8 mouse cellular contexts compared by ENCODE assay signal in the genomic region with DNA sequence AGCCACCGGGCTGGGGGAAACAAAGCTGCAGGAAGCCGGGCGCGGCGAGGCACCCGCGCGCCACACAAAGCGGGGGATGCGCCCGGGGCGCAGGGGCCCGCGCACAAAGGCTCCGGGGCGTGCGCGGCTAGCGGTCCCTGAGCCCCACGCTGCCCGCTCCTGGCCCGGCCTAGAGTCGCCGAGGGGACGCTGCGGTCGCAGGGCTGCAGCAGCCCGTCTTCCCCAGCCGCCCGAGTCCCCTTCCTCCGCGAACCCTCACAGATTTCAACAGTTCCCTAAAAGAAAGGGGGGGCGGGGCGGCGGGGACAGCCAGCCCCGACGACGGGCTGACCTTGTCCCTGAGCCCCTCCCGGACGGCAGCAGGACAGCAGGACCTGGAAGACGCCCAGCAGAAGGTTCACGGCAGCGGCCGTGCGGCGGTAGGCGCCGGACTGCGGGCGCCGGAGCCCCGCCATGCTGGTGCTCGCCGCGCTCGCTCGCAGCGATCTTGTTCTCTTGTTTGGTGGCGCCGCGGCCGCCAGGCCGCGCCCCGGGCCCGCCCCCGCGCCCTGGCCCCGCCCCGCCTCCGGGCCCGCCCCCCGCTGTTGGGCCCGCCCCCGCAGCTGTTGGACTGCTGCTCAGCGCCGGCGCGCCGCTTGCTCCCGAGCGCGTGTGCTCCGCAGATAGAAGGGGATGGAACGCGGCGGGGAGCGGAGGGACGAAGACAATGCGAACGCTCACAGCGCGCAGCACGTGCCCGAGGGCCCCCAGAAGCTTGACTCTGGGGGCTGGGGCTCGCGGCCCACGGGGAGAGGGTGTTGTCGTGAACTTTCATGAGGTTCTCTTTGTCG. TPM values are rescaled to one million over a fixed set of nuclear protein-coding genes. Genes with fewer than 3 reads are reported as not detected.
DNase-seq lines count a peak whose midpoint lies in the region; ATAC-seq and TF ChIP-seq lines count a peak whose summit lies in the region.

A gene (minus strand): TSS at position 530 of the 830 bp plus-strand sequence.

- H3K4me3 ChIP-seq in hindbrain, embryonic 11.5 days (ENCODE audit: low read depth, low read length), result peak within 1 kb of the TSS; percentile 96

- WGBS in hindbrain, embryonic 11.5 days, result under 1% methylated on average over 94 of the region's 100 CpGs

- peak; percentile 88 for ATAC-seq in Patski
- ATAC-seq in hindbrain, embryonic 11.5 days (ENCODE audit: low FRiP score), result peak; percentile 95

- no peaks in the 10 kb centered on the region for H3K36me3 ChIP-seq in hindbrain, embryonic 11.5 days (ENCODE audit: control insufficient read depth, insufficient read depth, low read length)

- peak within 1 kb of the TSS; percentile 88 for H3K27ac ChIP-seq in hindbrain, embryonic 11.5 days (ENCODE audit: low read depth, low read length)

- no peak for TF ChIP-seq CTCF in Patski (IDR thresholded peaks at IDR 0.05)

- H3K9me3 ChIP-seq in hindbrain, embryonic 11.5 days (ENCODE audit: control insufficient read depth, low read length), result no peaks in the 10 kb centered on the region

- peaks cover 2% of the 10 kb centered on the region; the same call in 1 of the 2 replicates for H3K4me1 ChIP-seq in hindbrain, embryonic 11.5 days (replicated peaks; ENCODE audit: control insufficient read depth, insufficient read depth, low read length)

- H3K4me2 ChIP-seq in hindbrain, embryonic 11.5 days (replicated peaks; ENCODE audit: low read depth, low read length), result peak within 1 kb of the TSS; percentile 81

- CTCF ChIA-PET in Patski (lab: Charles Lee), result interaction anchor here (1.0 to 2.8 kb wide), 6 partner anchors 13 to 116 kb away, joined by 3 to 10 read pairs (median 4); no protein-coding TSS in a partner anchor

- peak within 1 kb of the TSS; percentile 99 for H3K9ac ChIP-seq in hindbrain, embryonic 11.5 days (ENCODE audit: low read depth, low read length)

- in situ Hi-C loops in Patski (cut with MboI; ENCODE audit: low pct_unique_long_range_greater_than_20kb), result loop anchor here (5.0 kb wide), 1 partner anchor 88 kb away; no protein-coding TSS in a partner anchor

- POLR2A ChIA-PET in Patski (lab: Charles Lee), result interaction anchor here (0.9 to 1.7 kb wide), 3 partner anchors 9 to 15 kb away, joined by 3 to 4 read pairs (median 3); no protein-coding TSS in a partner anchor

- DNase-seq in Patski (ENCODE audit: low read depth, low spot score), result no peak
- DNase-seq in cerebellum, adult 9-11 months, result peak; percentile 82
- DNase-seq in frontal cortex, postnatal 10 days (ENCODE audit: low spot score in 2 of 2), result peak; percentile 69 to 79
- peak; percentile 89 for DNase-seq in hindbrain, embryonic 11.5 days (ENCODE audit: low spot score)
- DNase-seq in layer of hippocampus, postnatal 25 days (ENCODE audit: extremely low spot score in 1 of 2, low spot score in 1 of 2), result peak; percentile 67 to 68
- DNase-seq in lung, postnatal 14 days, result peak; percentile 84
- peak; percentile 62 for DNase-seq in retina, adult 2 months (ENCODE audit: low read depth, low spot score)
- peak; percentile 91 for DNase-seq in thymus, postnatal 4 days

- peaks cover 3% of the 10 kb centered on the region for H3K27me3 ChIP-seq in Patski
- no peaks in the 10 kb centered on the region for H3K27me3 ChIP-seq in hindbrain, embryonic 11.5 days (ENCODE audit: control insufficient read depth, insufficient read depth, low read length)

RNA-seq across cellular contexts. Expression of the gene that starts here (rescaled TPM):
- polyA plus RNA-seq in Patski (2021), result 24.9 TPM
- polyA plus RNA-seq in hindbrain, embryonic 11.5 days (2014; fragmentation: Nextera tagmentation; extraction: Ambion mirVana), result 75.8 and 89.0 TPM in 2 replicates
- total RNA-seq in layer of hippocampus, postnatal 25 days (2021), result 10 to 100 TPM; 28.7 to 33.8 TPM
